Mouse (Mus musculus) natural killer cell, adult 2 months (primary cell): ENCODE results near the gene E130308A19Rik.

ENCODE experiments used
- DNase-seq, 2 experiments: peaks; one replicate each; pipeline ENCODE4 v3.0.0; 2022; ENCODE audit warnings: low spot score in 2 of 2

Gene E130308A19Rik

DNA sequence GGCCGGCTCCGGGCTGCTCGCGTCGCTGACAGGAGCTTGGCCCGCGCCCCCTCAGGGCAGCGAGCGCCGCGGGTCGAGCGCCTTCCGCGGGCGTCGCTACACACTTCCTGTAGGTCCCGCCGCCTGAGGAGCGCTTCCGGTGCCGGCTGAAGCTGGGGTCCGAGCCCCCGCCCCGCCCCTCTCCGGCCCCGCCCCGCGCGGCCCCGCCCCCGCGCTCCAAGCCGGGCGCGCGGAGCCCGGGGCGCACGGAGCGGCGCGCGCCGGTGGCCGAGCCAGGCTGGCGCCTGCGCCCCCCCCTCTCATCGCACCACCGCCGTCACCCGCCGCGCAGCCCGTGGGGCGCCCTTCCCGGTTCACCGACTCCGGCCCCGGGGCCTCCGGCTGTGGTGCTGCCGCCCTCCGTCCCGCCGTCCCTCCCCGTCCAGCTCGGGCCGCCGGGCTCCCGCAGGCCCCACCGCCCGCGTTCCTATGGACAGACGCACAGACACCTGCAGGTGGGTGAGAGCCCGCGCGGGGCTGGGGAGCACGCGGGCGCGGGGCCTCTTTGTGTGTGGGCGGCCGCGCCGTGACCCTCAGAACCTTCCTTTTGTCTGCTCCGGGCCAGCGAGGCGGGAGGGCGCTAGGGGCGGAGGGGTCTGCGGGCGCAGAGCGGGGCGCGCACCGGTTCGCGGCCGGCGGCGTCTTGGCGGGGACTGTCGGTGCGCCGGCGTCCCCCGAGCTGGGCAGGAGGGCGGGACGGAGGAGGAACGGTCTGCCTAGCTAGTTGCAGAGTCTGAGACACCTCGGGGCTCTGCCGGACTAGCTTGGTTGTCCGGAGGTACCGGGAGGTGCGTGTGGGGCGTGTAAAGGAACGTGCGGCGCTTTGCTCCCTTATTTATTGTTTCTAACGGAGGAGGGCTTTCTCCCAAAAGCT, at the start of gene E130308A19Rik:
Gene E130308A19Rik (plus strand): TSS at position 214 of the 913 bp plus-strand sequence.
- DNase-seq: peak; percentile 47 to 71

- peak in 1 of 2 experiments; percentile 8 for DNase-seq
Observed at GRCm38 (mm10) chr4:59580495-59581281, 45.3 kb upstream of the E130308A19Rik start.

DNA sequence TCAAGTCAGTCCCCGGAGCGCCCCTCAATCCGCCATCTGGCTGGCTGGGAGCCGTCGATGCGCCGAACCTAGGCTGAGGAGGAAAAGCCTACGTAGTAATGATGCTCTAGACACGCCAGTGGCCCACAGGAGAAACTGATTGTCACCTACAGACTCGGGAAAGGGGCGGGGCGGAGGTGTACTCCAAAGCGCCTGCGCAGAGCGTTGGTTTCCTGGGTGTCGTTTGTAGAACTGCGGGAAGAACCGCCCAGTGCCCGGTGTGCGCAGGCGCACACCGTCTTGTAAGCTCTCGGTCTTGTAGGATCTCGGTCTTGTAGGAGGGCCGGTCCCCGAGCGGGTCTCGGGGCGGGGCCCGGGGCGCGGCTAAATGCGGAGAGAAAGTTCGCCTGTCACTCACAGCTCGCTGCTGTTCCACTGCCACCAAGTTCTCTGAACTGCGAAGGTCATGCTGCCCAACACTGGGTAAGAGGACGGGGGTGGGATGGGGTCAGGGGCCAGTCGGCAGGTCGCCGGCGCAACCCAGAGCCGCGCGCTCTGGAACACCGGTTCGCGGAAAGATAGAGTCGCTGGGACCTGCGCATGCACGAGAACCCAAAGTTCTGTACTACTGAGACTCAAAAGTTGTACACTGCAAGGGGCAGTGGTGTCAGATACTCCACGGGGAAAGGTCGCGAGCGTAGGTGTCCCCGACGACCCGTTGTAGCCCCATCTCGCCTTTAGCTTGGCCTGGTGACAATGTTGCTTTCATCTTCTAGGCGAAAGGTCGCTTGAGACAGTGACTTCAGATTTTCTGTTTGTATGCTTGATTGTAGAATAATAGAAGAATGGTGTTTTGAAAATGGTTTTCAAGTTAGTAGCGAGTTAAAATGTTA, 44.5 kb upstream of the E130308A19Rik start, which contains the start of gene Hsdl2:
Gene Hsdl2 (plus strand): TSS at position 250 of the 872 bp plus-strand sequence.
- peak; percentile 98 to 99 for DNase-seq

DNA sequence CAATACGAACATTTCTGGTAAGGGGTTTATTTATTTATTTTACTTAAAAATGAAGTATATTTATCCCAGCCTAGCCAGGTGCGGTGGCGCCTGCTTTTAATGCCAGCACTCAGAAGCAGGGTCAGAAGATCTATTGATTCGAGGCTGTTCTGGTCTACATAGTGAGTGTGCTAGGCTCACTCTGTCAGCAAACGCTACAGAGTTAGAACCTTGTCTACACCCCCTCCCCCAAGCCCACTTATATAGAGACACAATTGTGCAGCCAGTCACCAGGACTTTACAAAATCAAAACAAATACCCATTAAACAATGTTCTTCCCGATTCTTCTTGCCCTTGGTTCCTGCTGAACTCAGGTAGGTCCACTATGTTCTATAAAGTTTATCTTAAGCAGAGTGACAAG, 43.8 kb upstream of the E130308A19Rik start:
- no peak for DNase-seq

DNA sequence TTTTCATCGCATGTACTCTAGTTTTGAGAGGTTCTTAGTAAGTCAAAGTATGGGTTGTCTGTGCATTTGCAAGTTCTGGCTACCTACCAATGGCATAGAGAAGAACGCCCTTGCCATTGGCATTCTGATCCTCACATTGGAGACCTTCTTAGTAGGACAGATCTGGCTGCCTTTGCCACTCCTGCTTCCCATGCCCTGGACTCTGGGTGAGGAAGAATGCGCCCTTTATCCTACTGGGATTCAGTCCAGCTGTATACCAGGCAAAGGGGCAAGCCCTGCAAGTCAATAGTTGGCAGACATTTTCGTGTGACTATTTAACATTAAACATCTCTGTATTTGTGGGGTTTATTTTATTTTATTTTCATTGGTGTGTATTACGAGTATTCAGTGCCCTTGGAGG, 40.9 kb upstream of the E130308A19Rik start:
- no peak for DNase-seq

DNA sequence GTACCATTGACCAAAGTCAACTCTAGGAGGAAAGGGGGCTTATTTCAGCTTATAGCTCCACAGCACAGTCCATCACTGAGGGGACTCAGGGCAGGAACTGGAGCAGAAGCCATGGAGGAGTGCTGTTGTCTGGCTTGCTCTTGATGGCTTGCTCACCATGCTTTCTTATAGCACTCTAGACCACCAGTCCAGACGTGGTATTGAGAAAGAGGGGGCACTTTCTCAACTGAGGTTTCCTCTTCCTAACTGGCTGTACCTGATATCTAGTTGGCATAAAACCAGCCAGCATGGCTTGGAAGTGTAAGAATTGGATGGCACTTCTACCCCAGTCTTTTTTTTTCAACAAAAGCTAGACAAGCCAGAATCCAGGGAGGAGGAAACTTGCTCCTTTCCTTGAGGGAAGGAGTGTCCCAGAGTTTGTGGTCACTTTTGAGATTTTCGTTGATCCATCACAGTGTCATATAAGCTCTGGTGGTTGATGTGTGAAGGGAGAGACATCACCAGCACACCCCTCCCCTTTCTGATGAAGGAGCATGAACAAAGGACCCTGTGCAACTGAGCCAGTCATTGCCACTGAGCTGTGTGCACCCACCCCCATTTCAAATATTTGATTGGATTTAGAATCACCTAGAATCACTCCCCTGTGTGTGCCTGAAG, 38.7 kb upstream of the E130308A19Rik start:
- DNase-seq: no peak

DNA sequence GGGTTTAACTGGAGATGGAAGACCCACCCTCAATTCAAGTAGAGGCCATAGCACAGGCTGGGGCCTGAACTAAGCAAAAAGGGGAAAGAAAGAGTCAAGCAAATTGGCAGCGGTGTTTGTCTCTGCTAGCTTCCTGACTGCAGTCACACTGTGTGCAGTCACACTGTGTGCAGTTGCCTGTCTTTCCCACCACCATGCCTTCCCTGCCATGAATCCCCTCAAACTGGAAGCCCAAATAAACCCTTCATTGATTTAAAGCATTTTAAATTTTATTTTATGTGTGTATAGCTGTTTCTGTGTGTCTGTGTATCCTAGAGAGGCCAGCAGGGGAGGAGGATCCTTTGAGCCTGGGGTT, 38.2 kb upstream of the E130308A19Rik start:
- DNase-seq: no peak

DNA sequence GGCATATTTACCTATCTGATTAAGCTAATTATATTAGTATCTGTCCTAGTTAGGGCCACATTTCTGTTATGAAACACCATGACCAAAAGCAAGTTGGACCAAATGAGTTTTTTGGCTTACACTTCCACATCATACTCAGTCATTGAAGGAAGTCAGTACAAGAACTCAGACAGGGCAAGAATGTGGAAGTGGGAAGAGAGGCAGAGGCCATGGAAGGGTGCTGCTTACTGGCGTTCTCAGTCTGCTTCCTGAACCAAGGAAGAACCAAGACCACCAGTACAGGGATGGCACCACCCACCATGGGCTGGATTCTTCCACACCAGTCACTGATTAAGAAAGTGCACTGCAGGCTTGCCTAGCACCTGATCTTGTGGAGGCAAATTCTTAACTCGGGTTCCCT, 31.4 kb upstream of the E130308A19Rik start:
- no peak for DNase-seq

- DNase-seq: no peak
Observed at GRCm38 (mm10) chr4:59596556-59596955, 29.5 kb upstream of the E130308A19Rik start.

- DNase-seq: no peak
Observed at GRCm38 (mm10) chr4:59602704-59603103, 23.3 kb upstream of the E130308A19Rik start.

- no peak for DNase-seq
Observed at GRCm38 (mm10) chr4:59604892-59605291, 21.1 kb upstream of the E130308A19Rik start.

DNA sequence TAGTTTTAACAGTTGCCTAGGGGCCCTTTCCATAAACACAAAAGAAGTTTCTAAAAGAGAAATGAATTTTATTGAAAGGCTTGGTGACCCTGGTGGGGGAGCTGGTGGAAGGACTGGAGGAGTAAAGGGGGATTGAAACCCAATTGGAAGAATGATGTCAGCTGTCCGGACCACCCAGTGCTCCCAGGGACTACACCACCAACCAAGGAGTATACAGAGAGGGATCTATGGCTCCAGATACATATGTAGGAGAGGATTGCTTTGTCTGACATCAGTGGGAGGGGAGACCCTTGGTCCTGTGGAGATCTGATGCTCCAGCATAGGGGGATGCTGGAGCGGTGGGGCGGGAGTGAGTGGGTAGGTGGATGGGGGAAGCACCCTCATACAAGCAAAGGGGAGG, 20.5 kb upstream of the E130308A19Rik start:
- DNase-seq: no peak

GRCm38 (mm10) chr4:59610411-59610810, 15.6 kb upstream of the E130308A19Rik start:
- no peak for DNase-seq

DNA sequence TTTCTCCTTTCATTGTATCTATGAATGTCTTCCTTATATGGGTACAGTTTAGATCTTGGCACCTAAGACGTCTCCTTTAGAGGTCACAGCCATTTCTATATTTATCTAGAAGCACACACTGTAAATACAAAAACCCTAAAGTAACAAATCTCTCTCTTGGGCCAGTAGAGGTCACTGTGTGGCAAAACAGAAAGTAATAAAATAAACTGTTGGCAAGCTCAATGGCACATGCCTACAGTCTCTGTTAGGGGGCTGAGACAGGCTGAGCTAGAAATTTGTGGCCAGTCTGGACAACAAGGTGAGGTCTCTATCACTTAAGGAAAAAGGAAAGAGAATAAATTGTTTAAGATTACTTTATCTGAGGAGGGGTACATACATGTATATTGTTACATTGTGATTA, 11.0 kb upstream of the E130308A19Rik start:
- DNase-seq: peak in 1 of 2 experiments; percentile 25

DNA sequence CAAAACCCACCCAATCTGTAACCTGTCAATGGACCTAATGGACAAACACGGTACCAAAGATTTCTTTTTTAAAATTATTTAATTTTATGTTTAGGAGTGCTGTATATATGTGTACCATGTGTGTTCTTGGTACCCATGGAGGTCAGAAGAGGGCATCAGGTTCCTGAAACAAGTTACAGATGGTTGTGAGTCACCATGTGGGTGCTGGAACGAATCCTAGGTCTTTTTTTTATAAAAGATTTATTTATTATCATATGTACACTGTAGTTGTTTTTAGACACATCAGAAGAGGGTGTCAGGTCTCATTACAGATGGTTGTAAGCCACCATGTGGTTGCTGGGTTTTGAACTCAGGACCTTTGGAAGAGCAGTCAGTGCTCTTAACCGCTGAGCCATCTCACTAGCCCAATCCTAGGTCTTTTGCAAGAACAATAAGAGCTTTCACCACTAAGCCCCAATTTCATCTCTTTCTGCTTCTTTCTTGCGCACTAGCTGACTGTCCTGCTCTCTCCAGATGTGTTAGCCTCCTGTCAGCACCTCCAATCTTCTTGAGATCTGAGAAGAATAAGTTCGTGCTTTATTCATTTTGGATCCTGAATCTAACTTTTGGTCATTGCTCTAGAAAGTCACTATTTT, 6.3 kb upstream of the E130308A19Rik start:
- DNase-seq: no peak

DNA sequence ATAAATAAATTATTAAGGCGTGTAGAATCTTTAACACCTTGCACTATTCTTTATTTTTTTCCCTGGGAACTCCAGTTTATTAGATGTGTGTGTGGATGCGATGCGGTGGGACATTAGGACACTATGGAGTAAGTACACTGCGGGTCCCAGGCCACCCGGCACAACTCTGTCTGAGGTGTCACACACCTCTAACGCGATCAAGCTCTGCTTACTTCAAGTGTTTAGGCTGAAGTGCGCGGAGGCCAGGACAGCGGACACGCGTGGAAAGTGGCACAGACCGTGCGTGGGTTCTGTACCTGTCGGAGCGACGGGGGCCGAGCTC, 374 bp upstream of the E130308A19Rik start:
- DNase-seq: no peak

GRCm38 (mm10) chr4:59628255-59628654, 2.2 kb downstream of the E130308A19Rik start:
- no peak for DNase-seq

- no peak for DNase-seq
Observed at GRCm38 (mm10) chr4:59629076-59629874, 3.3 kb downstream of the E130308A19Rik start.

GRCm38 (mm10) chr4:59630122-59630521, 4.1 kb downstream of the E130308A19Rik start:
- DNase-seq: no peak

GRCm38 (mm10) chr4:59634532-59634931, 8.5 kb downstream of the E130308A19Rik start:
- no peak for DNase-seq
